Mouse (Mus musculus): ENCODE results near the gene Fam83b.

DNA sequence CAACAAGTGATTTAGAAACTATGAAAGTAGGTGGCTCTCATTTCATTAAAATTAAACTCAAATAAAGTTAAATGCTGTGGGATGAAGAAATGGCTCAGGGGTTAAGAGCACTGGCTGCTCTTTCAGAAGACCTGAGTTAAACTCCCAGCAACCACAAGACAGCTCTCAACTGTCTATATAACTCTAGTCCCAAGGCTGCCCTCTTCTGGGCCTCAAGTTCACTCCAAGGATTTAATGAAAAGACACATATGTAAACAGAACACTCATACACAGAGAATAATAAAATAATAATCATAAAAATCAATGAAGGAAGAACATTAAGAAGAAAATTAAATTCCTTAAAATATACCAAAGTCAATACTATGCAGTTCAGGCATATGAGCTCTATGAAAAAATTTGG lies 105.4 kb downstream of the Fam83b start:
- no peak for TF ChIP-seq POLR2A (IDR thresholded peaks at IDR 0.05; ENCODE audit: borderline replicate concordance, control insufficient read depth, low read depth, low read length)
- no peak for TF ChIP-seq CTCF (IDR thresholded peaks at IDR 0.05; ENCODE audit: control insufficient read depth, insufficient read depth, low read length)

Measured in bone marrow, adult 2 months (tissue).